Mouse (Mus musculus) heart, embryonic 12.5 days (tissue): ENCODE data around the gene Mrpl55. TPM values are rescaled to one million over a fixed set of nuclear protein-coding genes. Genes with fewer than 3 reads are reported as not detected.
A peak's percentile ranks its signal among the peaks of the same experiment; 100 is the strongest.

Source experiments
- ATAC-seq: fragments of 200-750 bp; cut with Nextera tagmentation; 2 replicates; pipeline ENCODE4 v1.8.0; 2017; ENCODE audit warnings: moderate TSS enrichment, moderate library complexity; ENCODE audit not compliant: insufficient number of reproducible peaks, low FRiP score
- H3K27ac ChIP-seq: fragments of 300-500 bp; sonication (generic); 2 replicates; pipeline ENCODE4 v1.5.1; 2016; ENCODE audit warnings: mild to moderate bottlenecking, moderate library complexity; ENCODE audit not compliant: poor library complexity, severe bottlenecking
- H3K27me3 ChIP-seq: fragments of 300-500 bp; sonication (generic); replicated peaks from 2 replicates; pipeline ENCODE4 v1.6.1; 2016; ENCODE audit warnings: mild to moderate bottlenecking, moderate library complexity
- H3K36me3 ChIP-seq: fragments of 300-500 bp; sonication (generic); 2 replicates; pipeline ENCODE4 v1.6.1; 2016; ENCODE audit warnings: mild to moderate bottlenecking, moderate library complexity
- H3K4me1 ChIP-seq: fragments of 300-500 bp; sonication (generic); replicated peaks from 2 replicates; pipeline ENCODE4 v1.6.1; 2016; ENCODE audit warnings: mild to moderate bottlenecking
- H3K4me2 ChIP-seq: fragments of 300-500 bp; sonication (generic); 2 replicates; pipeline ENCODE4 v1.6.1; 2016; ENCODE audit warnings: mild to moderate bottlenecking, moderate library complexity
- H3K4me3 ChIP-seq: fragments of 300-500 bp; sonication (generic); 2 replicates; pipeline ENCODE4 v1.5.1; 2016; ENCODE audit warnings: mild to moderate bottlenecking
- H3K9ac ChIP-seq: fragments of 300-500 bp; sonication (generic); 2 replicates; pipeline ENCODE4 v1.6.1; 2016; ENCODE audit warnings: mild to moderate bottlenecking, moderate library complexity
- H3K9me3 ChIP-seq: fragments of 300-500 bp; sonication (generic); replicated peaks from 2 replicates; pipeline ENCODE4 v1.6.1; 2016; ENCODE audit warnings: mild to moderate bottlenecking, moderate library complexity
- WGBS: fragments of 180-500 bp; shearing (Covaris S2); methylation state at CpG from one replicate; pipeline ENCODE4 v1.1.7; 2016; 5-methylcytosine and 5-hydroxymethylcytosine counted together
- polyA plus RNA-seq: library from polyadenylated mRNA; unstranded; fragments of >200 nt; fragmentation: Nextera tagmentation; extraction: Ambion mirVana; gene quantifications from 2 replicates; pipeline ENCODE4 v1.2.1, GENCODE M21; 2016

Mrpl55 gene
- 87.6 and 94.3 TPM in 2 replicates for polyA plus RNA-seq

DNA sequence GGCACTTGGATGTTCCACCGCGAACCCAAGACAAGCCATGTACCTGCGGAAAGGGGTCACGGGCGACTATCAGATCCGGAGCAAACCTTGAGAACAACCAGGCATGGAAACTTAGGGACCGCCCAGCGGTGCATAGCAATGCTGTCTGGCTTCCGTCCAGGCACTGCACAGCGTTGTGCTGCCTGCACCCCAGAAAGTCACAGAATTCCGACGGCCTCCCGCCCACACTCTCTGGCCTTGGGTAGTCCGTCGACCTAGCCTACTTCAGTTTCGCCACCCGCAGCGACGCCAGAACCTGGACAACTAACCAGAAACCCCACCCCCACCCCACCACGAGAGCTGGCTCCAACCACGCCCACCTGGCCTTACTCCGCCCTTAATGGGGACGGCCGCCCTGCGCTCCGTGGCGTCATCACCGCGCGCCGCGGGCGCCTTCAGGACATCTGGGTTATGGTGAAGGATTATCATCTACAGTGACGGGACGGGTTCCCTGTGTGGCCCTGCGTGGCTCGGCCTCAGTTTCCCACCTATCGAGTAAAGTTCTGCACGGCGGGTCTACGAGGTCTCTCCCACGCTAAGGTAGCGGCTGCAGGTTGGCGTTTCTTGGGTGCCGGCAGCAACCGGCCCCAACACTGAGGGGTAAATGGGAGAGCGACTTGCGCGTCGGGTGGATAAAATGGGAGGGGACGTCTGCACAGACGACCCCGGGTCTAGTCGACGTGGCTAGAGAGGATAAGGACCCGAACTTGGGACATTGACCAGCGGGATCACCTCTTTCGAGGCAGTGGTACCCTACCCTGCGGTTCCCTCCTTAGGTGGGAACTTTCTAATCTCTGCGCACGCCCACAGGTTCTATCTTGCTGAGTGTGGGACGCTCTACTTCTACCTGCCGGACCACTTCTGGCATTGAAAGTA is at the start of gene Mrpl55:
Gene Mrpl55 (plus strand): TSS at position 406 of the 915 bp plus-strand sequence.
- ATAC-seq: peak; percentile 93

GRCm38 (mm10) chr11:59154220-59154619 is 48.1 kb upstream of the Mrpl55 start:
- 58% methylated on average over 7 of the region's 7 CpGs for WGBS
- no peak overlapping the region for H3K4me3 ChIP-seq
- no peak overlapping the region for H3K9ac ChIP-seq
- H3K9me3 ChIP-seq: no peaks in the 10 kb centered on the region
- H3K36me3 ChIP-seq: peaks cover 33% of the 10 kb centered on the region
- ATAC-seq: peak; percentile 61; the same call in 1 of the 2 replicates
- H3K4me2 ChIP-seq: no peak overlapping the region
- H3K27ac ChIP-seq: peak overlapping the region; percentile 64
- peaks cover 9% of the 10 kb centered on the region; the same call in 1 of the 2 replicates for H3K4me1 ChIP-seq
- no peaks in the 10 kb centered on the region for H3K27me3 ChIP-seq

More for the DNA sequence above, at the start of gene Mrpl55:
- peak within 1 kb of the TSS; percentile 88 for H3K9ac ChIP-seq
- H3K27me3 ChIP-seq: no peaks in the 10 kb centered on the region
- peaks cover 40% of the 10 kb centered on the region for H3K36me3 ChIP-seq
- peak within 1 kb of the TSS; percentile 83 for H3K4me2 ChIP-seq
- H3K27ac ChIP-seq: peak within 1 kb of the TSS; percentile 77
- H3K4me1 ChIP-seq: peaks cover 13% of the 10 kb centered on the region
- no peaks in the 10 kb centered on the region for H3K9me3 ChIP-seq
- WGBS: under 1% methylated on average over 63 of the region's 63 CpGs
- H3K4me3 ChIP-seq: peak within 1 kb of the TSS; percentile 85

- H3K4me1 ChIP-seq: peaks cover 9% of the 10 kb centered on the region; the same call in 1 of the 2 replicates
- no peaks in the 10 kb centered on the region for H3K27me3 ChIP-seq
- no peak overlapping the region; the same call in 1 of the 2 replicates for H3K9ac ChIP-seq
- H3K4me3 ChIP-seq: no peak overlapping the region
- H3K4me2 ChIP-seq: no peak overlapping the region
- no peak for ATAC-seq
- H3K36me3 ChIP-seq: peaks cover 39% of the 10 kb centered on the region
- WGBS: 91% methylated on average over 5 of the region's 5 CpGs
- no peaks in the 10 kb centered on the region for H3K9me3 ChIP-seq
- H3K27ac ChIP-seq: no peak overlapping the region
These were observed 46.4 kb upstream of the Mrpl55 start for GRCm38 (mm10) chr11:59155900-59156299.

DNA sequence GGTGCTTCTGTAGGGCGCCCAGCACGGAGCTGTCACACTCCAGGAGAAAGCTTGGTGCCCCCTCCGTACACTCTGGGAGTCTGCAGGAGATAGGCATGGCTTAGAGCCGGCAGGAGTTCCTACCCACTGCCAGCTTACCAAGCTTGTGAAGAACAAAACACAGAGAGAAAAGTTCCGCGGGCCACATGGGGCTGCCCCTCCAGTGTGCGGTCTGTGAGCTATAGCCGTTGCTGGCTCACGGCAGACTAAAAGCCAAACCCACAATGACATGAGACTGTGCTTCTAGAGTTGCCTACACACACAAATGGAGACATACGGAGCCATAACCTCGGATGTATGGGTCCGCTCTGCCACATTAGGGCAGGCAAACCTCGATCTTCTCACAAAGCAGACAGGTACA is 43.2 kb upstream of the Mrpl55 start:
- H3K4me2 ChIP-seq: no peak overlapping the region
- 92% methylated on average over 13 of the region's 13 CpGs for WGBS
- no peak overlapping the region for H3K9ac ChIP-seq
- H3K4me1 ChIP-seq: peaks cover 27% of the 10 kb centered on the region
- no peak for ATAC-seq
- no peaks in the 10 kb centered on the region for H3K9me3 ChIP-seq
- no peak overlapping the region for H3K27ac ChIP-seq
- no peak overlapping the region for H3K4me3 ChIP-seq
- H3K27me3 ChIP-seq: no peaks in the 10 kb centered on the region
- H3K36me3 ChIP-seq: peaks cover 39% of the 10 kb centered on the region

- WGBS: 89% methylated on average over 4 of the region's 4 CpGs
- H3K4me3 ChIP-seq: no peak overlapping the region
- no peak for ATAC-seq
- H3K4me2 ChIP-seq: no peak overlapping the region
- no peak overlapping the region for H3K9ac ChIP-seq
- H3K36me3 ChIP-seq: peaks cover 39% of the 10 kb centered on the region
- H3K27me3 ChIP-seq: no peaks in the 10 kb centered on the region
- H3K4me1 ChIP-seq: peaks cover 28% of the 10 kb centered on the region
- no peaks in the 10 kb centered on the region for H3K9me3 ChIP-seq
- H3K27ac ChIP-seq: no peak overlapping the region
These were observed 42.7 kb upstream of the Mrpl55 start for GRCm38 (mm10) chr11:59159558-59159957.

- H3K27ac ChIP-seq: peak overlapping the region; percentile 51
- no peak overlapping the region for H3K4me2 ChIP-seq
- no peaks in the 10 kb centered on the region for H3K27me3 ChIP-seq
- H3K9me3 ChIP-seq: no peaks in the 10 kb centered on the region
- H3K36me3 ChIP-seq: peaks cover 30% of the 10 kb centered on the region
- no peak overlapping the region for H3K9ac ChIP-seq
- 49% methylated on average over 5 of the region's 5 CpGs for WGBS
- ATAC-seq: no peak
- H3K4me3 ChIP-seq: no peak overlapping the region
- peaks cover 27% of the 10 kb centered on the region for H3K4me1 ChIP-seq
These were observed 40.9 kb upstream of the Mrpl55 start for GRCm38 (mm10) chr11:59161398-59161797.

DNA sequence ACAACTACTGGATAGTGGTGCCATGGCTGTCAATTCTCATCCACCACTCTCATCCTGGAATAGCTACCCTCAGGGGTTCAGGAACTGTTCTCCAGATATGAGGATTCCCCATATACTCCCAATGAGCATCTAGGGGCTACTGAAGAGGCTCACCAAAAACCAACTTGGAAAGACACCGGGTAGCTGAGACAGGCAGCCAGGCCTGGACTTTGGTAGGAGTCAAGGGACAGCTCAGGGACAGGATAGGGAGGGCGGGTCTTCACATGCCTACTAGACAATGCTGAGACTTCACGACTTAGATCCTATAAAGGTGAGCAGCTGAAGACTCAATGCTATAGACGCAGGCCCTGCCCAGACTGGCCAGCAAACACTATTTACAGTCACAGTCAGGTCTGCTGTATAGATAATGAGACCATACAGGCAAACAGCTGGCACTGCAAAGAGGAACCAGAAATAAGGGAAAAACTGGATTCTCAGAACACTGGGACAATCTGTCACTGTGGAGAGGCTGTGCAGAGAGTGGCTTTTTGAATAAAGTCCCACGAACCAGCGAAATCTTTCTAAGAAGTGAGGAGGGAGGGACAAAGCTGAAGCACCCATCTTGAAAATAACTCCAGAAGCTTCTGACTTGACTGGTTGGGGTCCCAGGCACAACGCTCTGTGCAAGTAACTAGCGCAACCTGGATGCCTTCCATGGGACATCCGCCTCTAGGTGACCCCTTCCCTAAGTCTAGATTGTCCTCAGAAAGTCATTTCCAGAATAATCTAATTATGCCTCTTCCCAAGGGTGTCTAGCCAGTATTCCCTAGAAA is 39.6 kb upstream of the Mrpl55 start:
- WGBS: 52% methylated on average over 9 of the region's 9 CpGs
- peak overlapping the region; percentile 100 for H3K27ac ChIP-seq
- peaks cover 31% of the 10 kb centered on the region for H3K4me1 ChIP-seq
- peaks cover 18% of the 10 kb centered on the region for H3K36me3 ChIP-seq
- H3K4me3 ChIP-seq: peak overlapping the region; percentile 86
- peak overlapping the region; percentile 45 for H3K9ac ChIP-seq
- H3K27me3 ChIP-seq: no peaks in the 10 kb centered on the region
- no peaks in the 10 kb centered on the region for H3K9me3 ChIP-seq
- H3K4me2 ChIP-seq: peak overlapping the region; percentile 67
- ATAC-seq: no peak

GRCm38 (mm10) chr11:59163255-59164236 is 38.7 kb upstream of the Mrpl55 start, which contains the start of gene Iba57:
Iba57 (minus strand) TSS chr11:59163739.
- Histone ChIP-seq H3K4me2 (peak within 1 kb of the TSS; percentile 67), H3K27me3 (no peaks in the 10 kb centered on the region), H3K4me1 (peaks cover 31% of the 10 kb centered on the region), H3K27ac (peak within 1 kb of the TSS; percentile 100), H3K36me3 (peaks cover 10% of the 10 kb centered on the region), H3K9me3 (no peaks in the 10 kb centered on the region), H3K4me3 (peak within 1 kb of the TSS; percentile 86), H3K9ac (peak within 1 kb of the TSS; percentile 93)
- WGBS: 2% methylated on average over 68 of the region's 68 CpGs
- ATAC-seq: peak; percentile 98

GRCm38 (mm10) chr11:59164384-59164783 is 37.9 kb upstream of the Mrpl55 start:
- Histone ChIP-seq H3K27me3 (no peaks in the 10 kb centered on the region), H3K4me2 (peak overlapping the region; percentile 67), H3K9ac (no peak overlapping the region), H3K9me3 (no peaks in the 10 kb centered on the region), H3K4me1 (peaks cover 31% of the 10 kb centered on the region), H3K27ac (peak overlapping the region; percentile 100), H3K36me3 (0 out of 2 replicates have a peak, but pooled peaks cover 6% of the 10 kb centered on the region), H3K4me3 (peak overlapping the region; percentile 86)
- no peak; the same call in 1 of the 2 replicates for ATAC-seq
- 41% methylated on average over 9 of the region's 9 CpGs for WGBS

DNA sequence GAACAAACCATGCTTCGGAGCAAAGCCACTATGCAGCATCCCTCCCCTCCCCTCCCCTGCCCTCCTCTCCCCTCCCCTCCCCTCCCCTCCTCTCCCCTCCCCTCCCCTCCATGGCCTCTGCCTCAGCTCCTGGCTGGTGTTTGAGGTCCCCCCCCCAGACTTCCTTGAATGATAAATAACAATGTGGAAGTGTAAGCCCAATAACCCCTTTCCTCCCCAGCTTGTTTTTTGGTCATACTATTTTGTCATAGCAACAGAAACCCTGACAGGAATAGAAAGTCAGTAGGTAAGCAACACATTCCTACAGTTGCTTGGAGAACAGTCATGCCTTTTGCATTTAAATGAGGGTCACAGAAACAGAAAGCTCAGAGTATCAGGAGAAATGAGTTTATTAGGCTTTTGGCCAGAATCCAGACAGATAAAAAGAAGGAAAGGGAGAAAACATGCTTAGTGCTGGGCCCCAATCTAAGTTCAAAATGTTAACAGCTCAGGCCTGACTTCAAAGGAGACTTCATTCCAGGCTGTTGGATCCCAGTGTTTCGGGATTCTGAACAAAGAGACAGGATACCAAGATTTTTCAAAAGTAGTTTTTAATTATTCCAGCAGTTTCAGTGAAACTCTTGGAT is 36.6 kb upstream of the Mrpl55 start:
- no peak overlapping the region for H3K9ac ChIP-seq
- no peaks in the 10 kb centered on the region for H3K9me3 ChIP-seq
- WGBS: 51% methylated on average over 2 of the region's 2 CpGs
- no peak overlapping the region for H3K4me3 ChIP-seq
- no peaks in the 10 kb centered on the region for H3K27me3 ChIP-seq
- no peak for ATAC-seq
- peaks cover 40% of the 10 kb centered on the region for H3K4me1 ChIP-seq
- peak overlapping the region; percentile 100; the same call in 1 of the 2 replicates for H3K27ac ChIP-seq
- H3K36me3 ChIP-seq: 0 out of 2 replicates have a peak, but pooled peaks cover 1% of the 10 kb centered on the region
- H3K4me2 ChIP-seq: no peak overlapping the region
